Mouse (Mus musculus): ENCODE data around the gene Slc18b1. TPM values are rescaled to one million over a fixed set of nuclear protein-coding genes. Genes with fewer than 3 reads are reported as not detected.

Gene Slc18b1
- polyA plus RNA-seq, 1 experiment from 2014 or later: 35.6 TPM

DNA sequence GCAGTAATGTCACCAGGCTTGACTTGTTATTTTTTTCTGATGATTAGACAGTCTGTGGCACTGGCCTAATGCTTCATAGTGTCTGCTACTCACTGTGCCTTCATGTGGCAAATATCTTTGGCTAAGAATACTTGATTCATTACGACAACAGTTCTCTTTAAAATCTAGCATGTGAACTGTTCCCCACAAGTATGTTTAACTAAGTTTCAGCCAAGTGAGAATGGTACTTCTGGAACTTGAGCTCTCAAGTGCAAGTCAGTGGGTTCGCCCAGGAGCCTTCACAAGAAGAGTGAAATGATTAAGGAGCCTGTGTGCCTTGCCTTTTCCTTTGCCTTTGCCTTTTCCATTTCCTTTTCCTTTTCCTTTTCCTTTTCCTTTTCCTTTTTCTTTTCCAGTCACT is 55.3 kb downstream of the Slc18b1 start:
- H3K4me1 ChIP-seq: no peaks in the 10 kb centered on the region
- H3K4me2 ChIP-seq: no peak overlapping the region
- H3K36me3 ChIP-seq: no peaks in the 10 kb centered on the region
- ATAC-seq (ENCODE audit: insufficient number of reproducible peaks, insufficient read depth, low FRiP score, low TSS enrichment, low read depth): no peak
- no peak overlapping the region for H3K4me3 ChIP-seq
- H3K9ac ChIP-seq: no peak overlapping the region
- H3K9me3 ChIP-seq: no peaks in the 10 kb centered on the region
- H3K27ac ChIP-seq: no peak overlapping the region
- 79% methylated on average over 2 of the region's 2 CpGs for WGBS
- no peaks in the 10 kb centered on the region for H3K27me3 ChIP-seq

DNA sequence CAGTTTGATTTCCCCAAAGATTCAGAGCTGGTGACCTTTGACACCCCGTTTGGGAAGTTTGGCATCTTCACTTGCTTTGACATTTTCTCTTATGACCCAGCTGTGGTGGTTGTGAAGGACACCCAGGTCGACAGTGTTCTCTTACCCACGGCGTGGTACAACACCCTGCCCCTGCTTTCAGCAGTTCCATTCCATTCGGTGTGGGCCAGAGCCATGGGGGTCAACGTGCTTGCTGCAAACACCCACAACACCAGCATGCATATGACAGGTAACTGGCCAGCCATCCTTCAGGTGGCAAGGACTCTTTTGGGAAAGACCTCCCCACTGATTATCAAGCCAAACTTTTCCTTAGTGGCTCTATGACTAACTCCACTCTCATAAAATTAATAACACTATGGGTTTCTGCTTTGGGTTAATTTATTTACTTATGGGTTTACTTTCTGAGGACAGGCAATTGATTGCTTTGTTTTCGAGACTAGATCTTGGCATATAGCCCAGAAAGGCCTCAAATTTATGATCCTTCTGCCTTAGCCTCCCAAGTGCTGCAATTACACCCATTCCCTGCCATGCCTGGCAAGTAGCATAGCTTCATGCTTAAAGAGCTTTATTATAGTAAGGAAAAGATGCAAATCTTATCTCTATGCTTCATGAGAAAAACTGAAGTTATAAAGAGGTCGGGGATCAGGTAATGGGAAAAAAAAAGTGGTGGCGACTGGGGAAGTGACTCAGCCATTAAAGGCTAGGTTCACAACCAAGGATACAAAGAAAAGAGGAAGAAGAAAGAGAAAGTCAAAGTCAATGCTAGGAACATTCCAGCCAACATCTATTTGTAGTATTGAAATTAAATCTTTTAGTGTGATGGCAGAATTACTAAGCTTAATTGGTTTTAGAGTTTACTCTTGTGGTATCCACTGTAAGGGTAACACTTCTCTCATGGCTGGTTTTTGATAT is 67.9 kb downstream of the Slc18b1 start:
- no peak overlapping the region for H3K4me3 ChIP-seq
- H3K9me3 ChIP-seq: peaks cover 10% of the 10 kb centered on the region
- WGBS: 80% methylated on average over 9 of the region's 9 CpGs
- no peak for ATAC-seq (ENCODE audit: insufficient number of reproducible peaks, insufficient read depth, low FRiP score, low TSS enrichment, low read depth)
- no peak overlapping the region for H3K9ac ChIP-seq
- H3K4me1 ChIP-seq: no peaks in the 10 kb centered on the region
- H3K36me3 ChIP-seq: no peaks in the 10 kb centered on the region
- no peak overlapping the region for H3K4me2 ChIP-seq
- H3K27me3 ChIP-seq: no peaks in the 10 kb centered on the region
- H3K27ac ChIP-seq: no peak overlapping the region

Other genes starting within 250 kb of the Slc18b1 start
- gene Rps12, start 9.7 kb upstream of the Slc18b1 start, polyA plus RNA-seq (2015; fragmentation: Nextera tagmentation; extraction: Ambion mirVana): 245 and 261 TPM in 2 replicates
- gene Vnn3, start 54.5 kb downstream of the Slc18b1 start, polyA plus RNA-seq (2015; fragmentation: Nextera tagmentation; extraction: Ambion mirVana): not detected in 2 replicates
- gene Vnn1, start 97.7 kb downstream of the Slc18b1 start, polyA plus RNA-seq (2015; fragmentation: Nextera tagmentation; extraction: Ambion mirVana): 0.41 and 0.63 TPM in 2 replicates
- not detected in 2 replicates for gene Taar1, start 123.4 kb downstream of the Slc18b1 start, polyA plus RNA-seq (2015; fragmentation: Nextera tagmentation; extraction: Ambion mirVana)
- gene Taar2, start 141.6 kb downstream of the Slc18b1 start, polyA plus RNA-seq (2015; fragmentation: Nextera tagmentation; extraction: Ambion mirVana): 0.27 TPM in 1 of 2 replicates, not detected in the other
- gene Taar3, start 152.6 kb downstream of the Slc18b1 start, polyA plus RNA-seq (2015; fragmentation: Nextera tagmentation; extraction: Ambion mirVana): not detected in 2 replicates
- gene Taar4, start 163.5 kb downstream of the Slc18b1 start, polyA plus RNA-seq (2015; fragmentation: Nextera tagmentation; extraction: Ambion mirVana): not detected in 2 replicates
- gene Taar5, start 173.7 kb downstream of the Slc18b1 start, polyA plus RNA-seq (2015; fragmentation: Nextera tagmentation; extraction: Ambion mirVana): not detected in 2 replicates
- gene Taar6, start 188.7 kb downstream of the Slc18b1 start, polyA plus RNA-seq (2015; fragmentation: Nextera tagmentation; extraction: Ambion mirVana): not detected in 2 replicates
- gene Taar7a, start 196.5 kb downstream of the Slc18b1 start, polyA plus RNA-seq (2015; fragmentation: Nextera tagmentation; extraction: Ambion mirVana): not detected in 2 replicates
- not detected in 2 replicates for gene Taar7b, start 203.0 kb downstream of the Slc18b1 start, polyA plus RNA-seq (2015; fragmentation: Nextera tagmentation; extraction: Ambion mirVana)
- gene Taar7d, start 230.2 kb downstream of the Slc18b1 start, polyA plus RNA-seq (2015; fragmentation: Nextera tagmentation; extraction: Ambion mirVana): not detected in 2 replicates
- gene Taar7e, start 240.6 kb downstream of the Slc18b1 start, polyA plus RNA-seq (2015; fragmentation: Nextera tagmentation; extraction: Ambion mirVana): not detected in 2 replicates

Data from embryonic facial prominence, embryonic 13.5 days (tissue).